Mouse (Mus musculus) left cerebral cortex, postnatal 10 days (tissue): ENCODE measurements around the gene Skp2. TPM values are rescaled to one million over a fixed set of nuclear protein-coding genes. Genes with fewer than 3 reads are reported as not detected.
"Not testable (repeated sequence)": the region's sequence is repeated elsewhere in the genome, so short reads cannot be mapped to it uniquely, and the experiment has no call there.

Experiments used
- DNase-seq, 2 experiments: peaks; one replicate each; pipeline ENCODE4 v3.0.0; 2021 to 2022; ENCODE audit warnings: low spot score in 2 of 2, mixed read lengths in 1 of 2; ENCODE audit errors: extremely low spot score in 1 of 2
- intact Hi-C: fragments of 180-260 bp; cut with DNase I; formaldehyde crosslinking; loops from one replicate; pipeline ENCODE4 v1.15.1; 2025
- total RNA-seq, 2 experiments: library from RNA; stranded (reverse); gene quantifications; 2 replicates each; pipeline ENCODE4 v1.2.3; 2021

The Skp2 gene
- total RNA-seq: 1 to 10 TPM; 5.9 to 6.0 TPM

DNA sequence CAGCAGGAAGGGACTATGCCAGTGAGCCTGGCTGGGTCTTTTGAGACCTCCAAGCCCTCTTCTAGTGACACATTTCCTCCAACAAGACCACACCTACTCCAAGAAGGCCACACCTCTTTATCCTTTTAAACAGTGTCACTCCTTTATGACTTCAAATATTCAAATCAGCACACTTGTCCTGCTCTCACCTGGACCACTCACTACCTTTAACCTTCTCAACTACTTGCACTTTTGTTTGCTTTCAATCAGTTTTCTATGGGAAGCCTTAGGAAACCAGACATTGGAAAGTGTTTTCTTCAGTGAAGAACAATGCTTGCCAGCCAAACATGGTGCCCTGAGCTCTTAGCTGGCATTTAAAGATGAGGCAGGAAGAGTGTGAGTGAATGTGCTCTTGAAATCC lies at the start of gene Skp2:
Gene Skp2 (minus strand): TSS at position 101 of the 400 bp plus-strand sequence.
- intact Hi-C loops: no loop called here

DNA sequence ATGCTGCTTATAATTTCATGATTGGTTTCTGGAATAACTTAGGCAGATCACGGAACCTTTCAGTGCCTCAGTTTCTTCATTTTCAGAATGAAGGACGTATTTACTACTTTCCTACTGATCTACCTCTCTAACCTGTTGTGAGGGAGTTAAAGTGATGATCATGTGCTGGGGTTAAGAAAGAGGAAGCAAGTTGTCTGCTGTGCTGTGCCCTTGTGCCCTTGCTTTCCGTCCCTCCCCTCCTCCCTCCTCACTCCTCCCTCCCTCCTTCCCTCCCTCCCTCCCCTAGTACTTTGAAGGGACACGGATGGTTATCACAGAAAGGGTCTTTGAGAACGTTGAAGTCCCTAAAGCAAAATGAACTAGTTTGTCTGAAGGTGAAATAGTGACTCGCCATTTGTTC lies 43.2 kb upstream of the Skp2 start:
- no peak for DNase-seq
- intact Hi-C loops: no loop called here

More for the DNA sequence above, at the start of gene Skp2:
- DNase-seq: no peak

DNA sequence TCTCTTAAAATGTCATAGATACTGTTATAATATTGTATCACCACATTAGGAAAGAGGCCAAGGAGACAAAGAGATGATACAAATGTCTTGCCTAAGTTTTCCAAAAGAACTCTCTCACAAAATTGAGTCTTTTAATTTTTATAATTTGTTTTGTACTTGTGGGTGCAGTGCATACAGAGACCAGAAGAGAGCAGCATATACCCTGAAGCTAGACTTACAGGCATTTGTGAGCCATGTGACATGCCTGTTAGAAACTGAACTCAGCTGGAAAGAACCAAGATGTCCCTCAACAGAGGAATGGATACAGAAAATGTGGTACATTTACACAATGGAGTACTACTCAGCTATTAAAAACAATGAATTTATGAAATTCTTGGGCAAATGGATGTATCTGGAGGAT lies 37.5 kb upstream of the Skp2 start:
- DNase-seq, intact Hi-C loops: not testable (repeated sequence)

DNA sequence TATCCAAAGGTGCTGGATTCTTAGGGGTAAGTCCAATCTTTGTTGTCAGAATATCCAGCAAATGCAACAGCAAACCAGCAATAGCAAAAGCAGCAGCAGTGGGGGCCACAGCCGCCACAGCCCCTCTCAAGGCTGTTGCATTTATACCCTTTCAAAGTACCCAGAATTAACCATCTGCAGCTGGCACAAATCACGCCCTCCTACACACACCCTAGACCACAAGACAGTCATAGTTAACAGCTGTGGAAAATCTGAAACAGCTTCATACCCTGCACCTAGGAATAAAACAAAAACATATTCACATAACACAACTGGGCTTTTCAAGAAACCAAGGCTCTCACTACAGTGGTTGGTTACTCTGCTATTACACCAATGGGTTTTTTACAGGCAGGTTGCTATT lies 34.6 kb upstream of the Skp2 start:
- DNase-seq: no peak
- intact Hi-C loops: no loop called here

DNA sequence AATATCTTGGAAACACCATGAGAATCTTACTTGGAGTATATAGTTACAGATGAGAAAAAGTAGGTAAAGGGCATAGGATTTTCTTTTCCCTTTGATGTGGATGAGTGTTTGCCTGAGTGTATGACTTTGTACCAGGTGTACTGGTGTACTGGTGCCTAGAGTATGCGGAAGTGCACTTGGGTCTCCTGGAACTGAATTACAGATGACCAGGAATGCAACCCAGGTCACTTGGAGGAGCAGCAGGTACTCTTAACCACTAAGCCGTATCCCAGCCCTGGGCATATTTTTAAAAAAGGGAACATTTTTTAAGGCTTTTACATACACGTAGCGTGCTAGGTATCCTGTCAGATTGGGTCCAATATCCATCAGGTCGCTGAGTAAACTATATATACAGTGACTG lies 28.8 kb upstream of the Skp2 start:
- DNase-seq: no peak
- intact Hi-C loops: no loop called here

DNA sequence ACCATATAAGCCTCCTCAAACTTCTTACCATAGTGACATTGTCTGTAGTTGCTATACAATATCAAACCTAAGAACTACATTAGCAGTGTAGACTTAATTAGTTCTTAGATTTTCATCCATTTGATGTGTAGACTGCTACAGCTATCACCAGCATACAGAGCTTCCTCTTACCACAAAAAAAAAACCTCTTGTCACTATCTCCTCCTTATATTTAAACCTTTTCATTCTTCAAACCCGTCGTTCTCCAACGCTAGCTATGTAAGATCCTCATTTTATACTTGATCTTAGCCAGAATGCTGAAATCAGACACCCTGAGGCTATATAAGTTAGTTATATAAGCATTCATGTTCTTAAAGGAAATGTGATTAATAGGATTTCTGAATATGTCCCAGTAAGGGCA lies 21.8 kb upstream of the Skp2 start:
- intact Hi-C loops: no loop called here
- no peak for DNase-seq

DNA sequence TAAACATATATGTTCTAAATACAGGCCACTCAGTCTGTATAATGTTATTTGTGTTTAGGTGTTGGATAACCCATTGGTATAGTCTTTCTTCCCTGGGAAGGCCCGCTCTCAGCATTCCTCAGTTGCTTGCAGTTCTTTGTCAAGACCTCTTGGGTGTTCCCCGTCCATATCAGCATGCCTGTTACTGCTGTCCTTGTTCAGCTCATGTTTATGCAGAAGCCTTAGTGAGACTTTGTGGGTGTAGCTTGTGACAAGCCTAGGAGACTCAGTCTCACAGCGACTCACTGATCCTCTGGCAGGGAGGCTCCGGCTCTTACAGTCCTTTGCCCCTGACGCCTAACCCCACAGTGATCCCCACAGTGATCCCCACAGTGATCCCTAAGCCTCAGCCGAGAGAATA lies 8.9 kb upstream of the Skp2 start:
- intact Hi-C loops: no loop called here
- no peak for DNase-seq

DNA sequence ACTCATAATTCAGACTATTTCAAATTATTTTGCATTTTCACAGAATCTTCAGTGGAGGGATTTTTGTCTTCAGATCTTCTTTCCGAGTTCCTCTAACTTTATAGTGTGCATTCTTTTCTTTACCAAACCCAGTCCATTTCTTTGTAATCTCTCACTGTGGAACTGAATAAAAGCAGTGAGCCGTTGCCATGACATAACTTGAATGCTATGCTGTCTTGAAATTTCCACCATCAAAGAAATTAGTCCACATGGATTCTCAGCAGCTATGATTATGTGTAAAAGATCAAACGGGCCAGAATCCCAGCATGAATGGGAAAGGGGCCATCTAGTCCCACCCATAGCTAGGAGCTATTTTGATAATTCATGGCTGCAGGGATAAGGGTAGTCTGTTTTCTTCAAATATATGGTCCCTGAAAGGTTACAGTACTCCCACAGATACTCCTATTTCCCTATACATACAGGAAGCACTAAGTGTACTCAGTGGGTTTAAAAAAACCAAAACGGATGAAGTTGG lies 7.4 kb upstream of the Skp2 start:
- intact Hi-C loops: no loop called here
- no peak for DNase-seq

DNA sequence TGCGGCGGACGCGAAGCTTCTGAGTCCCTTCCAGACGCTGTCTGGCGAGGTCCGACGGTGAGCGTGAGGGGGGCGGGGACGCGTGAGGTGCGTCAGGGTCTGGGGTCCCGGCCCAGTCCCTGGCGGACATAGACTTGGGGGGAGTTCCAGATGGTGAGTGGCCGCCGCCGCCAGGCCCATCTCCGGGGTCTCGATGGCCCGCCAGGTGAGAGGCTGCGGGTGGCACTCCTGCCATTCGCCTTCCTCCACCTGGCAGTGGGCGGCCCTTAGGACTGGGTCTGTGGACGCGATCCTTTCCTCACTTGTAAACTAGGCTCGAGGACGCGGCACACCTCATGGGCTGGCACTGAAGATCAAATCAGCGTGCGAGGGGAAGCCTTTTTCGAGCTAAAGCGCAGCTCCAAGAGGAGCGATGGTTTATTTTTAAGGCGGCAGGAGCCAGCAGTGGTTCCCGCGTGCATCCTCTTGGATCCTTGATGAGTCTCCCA lies 14.5 kb downstream of the Skp2 start:
- DNase-seq: peak in 1 of 2 experiments; percentile 22
- intact Hi-C loops: no loop called here

DNA sequence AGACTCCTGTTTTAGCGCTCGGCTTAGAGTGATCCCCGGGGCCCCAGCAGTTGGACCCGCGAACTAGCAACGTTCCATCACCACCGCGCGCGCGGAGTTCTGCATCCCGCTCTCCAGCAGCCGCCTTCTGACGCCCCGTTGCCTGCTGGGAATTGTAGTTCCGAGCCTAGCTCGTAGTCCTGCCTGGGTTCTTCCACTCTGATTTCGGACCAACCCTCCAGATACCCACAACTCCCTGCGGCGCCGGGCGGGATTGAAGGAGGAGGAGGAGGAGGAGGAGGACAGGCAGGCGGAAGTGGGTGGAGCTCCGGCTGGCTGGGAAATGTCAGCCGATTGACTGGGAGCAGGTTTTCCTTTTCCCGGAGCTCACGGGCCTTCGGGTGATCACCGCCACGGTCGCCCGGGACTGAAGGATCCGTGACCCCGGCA lies 15.0 kb downstream of the Skp2 start, which contains the start of gene Lmbrd2:
Gene Lmbrd2 (plus strand): TSS at position 299 of the 429 bp plus-strand sequence.
- intact Hi-C loops: no loop called here
- DNase-seq: peak; percentile 96 to 98

DNA sequence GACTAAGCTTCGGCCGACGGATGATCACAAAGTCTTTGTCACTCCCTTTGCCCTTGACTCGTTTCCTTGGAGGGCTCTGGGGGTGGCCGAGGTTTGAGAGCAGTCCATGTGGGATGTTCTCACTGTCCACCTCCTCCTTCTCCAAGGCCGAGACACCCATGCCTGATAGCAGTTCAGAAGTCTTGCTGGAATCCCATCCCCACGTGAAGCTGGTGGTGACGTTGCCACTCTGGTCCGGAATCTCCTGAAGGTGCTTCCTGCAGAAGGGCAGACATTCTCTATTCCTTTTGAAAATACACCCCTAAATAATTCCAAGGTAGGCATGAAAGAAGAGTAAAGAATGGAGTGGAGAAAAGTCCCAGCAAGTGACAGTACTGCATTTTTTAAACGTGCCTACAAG lies 15.8 kb downstream of the Skp2 start:
- intact Hi-C loops: no loop called here
- no peak for DNase-seq

DNA sequence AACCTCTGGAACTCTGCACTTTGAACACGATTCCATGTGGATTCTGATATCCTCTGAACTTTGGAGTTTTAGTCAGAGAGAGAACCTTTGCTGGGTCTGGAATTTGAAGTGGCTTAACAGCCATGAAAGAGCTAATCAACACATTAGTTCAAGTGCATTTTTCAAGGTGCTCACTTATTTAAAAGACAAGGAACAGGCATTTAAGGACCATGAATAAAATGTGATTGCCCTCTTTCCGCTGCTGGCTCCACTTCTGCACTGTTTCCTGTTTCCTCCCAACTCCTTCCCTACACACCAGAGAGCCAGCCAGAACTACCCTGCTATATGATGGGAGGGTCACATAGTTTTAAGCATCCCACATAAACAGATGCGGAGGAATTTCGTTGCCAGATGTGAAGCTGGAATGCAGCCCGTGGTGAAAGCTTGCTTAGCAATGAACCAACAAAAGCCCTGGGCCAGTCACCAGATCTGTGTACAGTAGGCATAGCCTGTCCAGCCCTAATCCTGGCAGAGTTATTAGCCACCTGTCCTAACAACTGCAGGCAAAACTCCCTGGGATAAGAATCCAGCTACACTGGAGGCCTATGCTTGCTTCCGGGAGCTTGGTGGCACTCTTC lies 20.2 kb downstream of the Skp2 start:
- DNase-seq: no peak

DNA sequence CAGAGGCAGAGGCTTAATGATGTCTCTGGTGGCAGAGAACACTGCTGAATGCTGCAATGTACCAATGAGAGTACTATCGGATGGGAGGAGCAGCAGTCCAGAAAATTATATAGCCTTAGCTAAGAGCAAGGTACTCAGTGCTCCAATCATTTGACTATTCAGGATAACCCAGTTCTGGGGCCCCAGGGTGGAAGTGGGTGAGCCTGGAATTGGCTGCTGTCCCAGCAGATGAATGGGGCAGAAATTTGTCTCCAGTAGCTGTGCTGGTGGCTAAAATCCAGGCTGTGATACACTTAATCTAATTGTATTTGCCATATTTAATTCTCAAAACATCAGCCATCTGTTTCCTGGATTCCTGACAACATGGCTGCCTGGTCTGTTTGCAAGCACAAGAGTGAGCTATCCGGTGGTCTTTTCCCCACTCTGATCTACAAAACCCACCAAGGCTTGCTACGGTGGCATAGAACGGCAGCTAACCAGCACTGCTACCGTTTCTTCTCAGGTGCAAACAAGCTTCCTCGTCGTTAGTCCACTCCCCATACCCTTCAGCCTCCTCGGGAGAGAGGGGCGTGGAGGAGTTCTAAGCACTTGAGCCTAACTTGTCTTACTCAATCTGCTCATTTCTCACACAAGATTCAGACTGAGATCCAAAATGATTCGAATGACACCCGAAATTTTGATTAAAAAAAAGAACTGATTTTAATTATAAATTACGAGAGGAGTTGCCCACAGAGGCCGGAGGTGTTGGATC lies 22.4 kb downstream of the Skp2 start:
- intact Hi-C loops: no loop called here
- DNase-seq: no peak

More for the DNA sequence above, 20.2 kb downstream of the Skp2 start:
- intact Hi-C loops: no loop called here

DNA sequence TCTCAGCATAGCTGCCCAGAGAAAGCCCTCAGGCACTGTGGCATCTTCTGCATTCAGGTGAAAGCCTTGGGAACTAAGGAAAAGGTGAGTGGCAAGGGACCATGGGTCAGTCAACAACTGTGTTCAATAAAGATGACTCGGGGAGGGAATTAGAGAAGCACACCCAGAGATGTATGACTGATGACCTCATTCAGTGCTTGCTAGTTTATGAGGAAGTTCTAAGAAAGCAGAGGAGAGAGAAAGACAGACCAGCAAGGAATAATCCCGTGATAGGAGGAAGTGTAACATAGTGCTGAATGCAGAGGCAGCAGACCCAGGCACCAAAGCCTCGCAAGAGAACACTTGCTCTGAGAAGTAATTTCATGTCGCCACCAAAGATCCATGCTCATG lies 23.7 kb downstream of the Skp2 start:
- intact Hi-C loops: no loop called here
- no peak for DNase-seq

DNA sequence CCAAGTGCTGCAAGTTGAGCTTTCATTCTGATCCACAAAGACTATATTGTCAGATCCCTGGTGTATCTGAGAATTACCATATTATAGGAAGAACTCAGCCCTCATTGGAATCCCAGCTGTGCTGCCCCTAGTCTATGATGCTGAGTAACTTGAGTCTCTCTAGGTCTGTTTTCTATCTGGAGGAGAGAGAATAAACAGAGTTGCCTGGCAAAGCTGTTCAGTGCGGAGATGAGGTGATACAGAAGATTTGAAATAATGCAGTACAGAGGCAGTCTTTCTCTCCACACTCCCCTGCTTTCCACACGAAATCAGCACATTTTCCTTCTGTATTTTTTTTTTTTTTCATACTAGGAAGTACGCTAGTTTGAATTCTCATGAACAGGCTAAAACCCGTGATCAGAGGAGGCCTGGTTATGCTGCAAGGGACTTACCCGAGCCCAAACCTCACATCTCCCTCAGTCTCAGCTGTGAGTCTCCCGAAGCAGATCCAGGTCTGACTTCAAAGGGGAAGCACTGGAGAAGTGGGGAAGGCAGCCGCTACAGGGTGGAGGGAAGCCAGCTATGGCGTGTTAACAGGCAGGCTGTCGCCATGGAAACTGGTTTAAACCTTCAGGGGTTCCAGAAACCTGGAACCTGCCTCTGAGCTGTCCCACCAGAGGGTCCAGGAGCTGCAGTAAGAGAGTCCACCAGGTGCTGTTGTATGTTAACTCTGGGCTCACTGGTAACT lies 24.3 kb downstream of the Skp2 start:
- intact Hi-C loops: no loop called here
- no peak for DNase-seq

DNA sequence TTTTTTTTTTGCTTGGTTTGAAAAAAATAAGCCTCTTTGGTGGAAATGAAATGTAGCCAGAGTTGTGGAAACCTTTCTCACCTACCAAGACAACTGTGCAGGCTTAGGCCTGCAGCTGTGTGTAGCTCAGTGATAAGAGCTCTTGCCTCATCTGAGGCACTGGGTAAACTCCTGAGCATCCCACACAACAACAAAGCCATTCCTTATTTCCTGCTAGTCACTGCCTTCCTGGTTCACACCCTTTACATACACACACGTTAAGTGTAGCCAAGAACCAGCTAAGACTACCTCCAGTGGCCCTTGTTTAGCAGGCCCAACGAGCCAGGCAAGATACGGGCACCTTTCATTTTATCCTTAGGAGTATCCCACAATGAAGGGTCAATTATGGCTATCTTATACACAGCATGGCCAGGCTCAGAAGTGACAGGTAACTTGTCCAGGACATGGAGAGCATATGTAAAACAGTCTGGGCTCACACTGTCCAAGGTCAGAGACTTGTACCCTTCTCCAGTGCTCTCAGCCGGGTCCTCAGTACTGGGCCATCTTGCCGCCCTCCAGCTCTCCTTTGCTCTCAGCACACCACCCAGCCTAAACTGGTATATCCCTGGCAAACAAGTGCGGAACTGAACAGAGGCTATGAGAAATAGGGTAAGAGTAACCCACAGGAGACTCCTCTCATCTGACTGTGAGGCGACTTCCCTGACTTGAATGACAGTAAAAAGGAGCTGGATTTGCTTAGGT lies 28.0 kb downstream of the Skp2 start:
- intact Hi-C loops: no loop called here
- DNase-seq: no peak

DNA sequence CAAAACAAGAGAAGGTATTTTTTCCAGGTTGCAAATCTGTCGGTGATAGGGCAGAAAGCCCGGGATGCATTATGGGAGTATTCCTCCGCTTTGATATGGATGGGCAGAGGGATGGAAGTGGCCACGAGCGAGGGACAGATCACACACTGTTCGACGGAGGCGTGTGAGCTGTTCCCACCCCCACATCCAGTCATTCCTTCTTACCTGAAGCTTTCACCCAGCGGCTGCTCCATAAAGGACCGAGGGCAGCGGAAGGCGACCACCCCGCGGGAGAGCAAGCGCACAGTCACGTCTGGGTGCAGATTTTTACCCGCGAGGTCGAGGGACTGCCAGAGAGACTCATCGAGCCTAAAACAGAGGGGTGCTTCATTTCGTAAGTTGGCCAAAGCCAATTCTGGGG lies 30.4 kb downstream of the Skp2 start:
- no peak for DNase-seq
- intact Hi-C loops: no loop called here

DNA sequence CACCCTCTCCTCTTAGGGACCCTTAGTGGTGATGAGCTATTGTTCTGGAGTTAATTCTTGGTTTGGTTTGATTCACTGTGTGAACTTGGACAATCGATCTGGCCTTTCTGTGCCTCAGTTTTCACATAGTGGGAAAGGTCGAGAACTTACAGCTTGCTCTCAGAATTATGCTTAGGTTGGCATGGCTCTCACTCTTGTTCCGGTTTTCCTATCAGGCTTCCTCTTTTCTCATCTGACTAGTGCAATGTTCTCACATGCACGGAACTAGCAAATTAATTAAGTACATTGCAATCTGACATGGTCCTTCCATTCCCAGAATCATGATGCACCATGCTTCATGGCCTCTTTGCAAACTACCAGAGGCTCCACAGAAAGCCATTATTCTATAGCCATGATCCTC lies 32.2 kb downstream of the Skp2 start:
- no peak for DNase-seq
- intact Hi-C loops: no loop called here

DNA sequence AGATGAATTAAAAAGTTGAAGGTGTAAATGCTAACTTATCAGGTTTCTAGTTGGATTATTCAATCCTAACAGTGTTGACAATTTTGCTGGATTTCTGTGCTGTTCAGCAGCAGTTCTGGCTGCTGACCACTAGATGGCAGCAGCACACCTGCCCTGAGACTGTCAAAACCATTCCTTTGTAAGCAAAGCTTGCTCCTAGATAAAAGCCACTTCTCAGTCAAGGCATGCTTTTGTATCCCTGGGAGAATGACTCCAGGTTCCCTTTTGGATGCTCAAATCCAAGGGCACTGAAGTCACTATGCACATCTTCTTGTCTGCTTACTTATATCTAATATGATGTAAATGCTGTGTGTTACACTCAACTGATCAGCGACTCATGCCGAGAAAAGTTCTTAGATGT lies 35.1 kb downstream of the Skp2 start:
- peak in 1 of 2 experiments; percentile 32 for DNase-seq
- intact Hi-C loops: no loop called here
